Mouse (Mus musculus): Measurements from ENCODE around the gene Ccdc22.

Gene Ccdc22

GRCm38 (mm10) chrX:7604879-7605574 is at the start of gene Ccdc22:
Gene Ccdc22, minus strand, starts transcription at chrX:7605517.
- DNase-seq (ENCODE audit: extremely low read depth, low read depth), result peak; percentile 92

- DNase-seq (ENCODE audit: extremely low read depth, low read depth), result peak; percentile 99
These were observed 43.5 kb upstream of the Ccdc22 start for GRCm38 (mm10) chrX:7648671-7649304.

DNA sequence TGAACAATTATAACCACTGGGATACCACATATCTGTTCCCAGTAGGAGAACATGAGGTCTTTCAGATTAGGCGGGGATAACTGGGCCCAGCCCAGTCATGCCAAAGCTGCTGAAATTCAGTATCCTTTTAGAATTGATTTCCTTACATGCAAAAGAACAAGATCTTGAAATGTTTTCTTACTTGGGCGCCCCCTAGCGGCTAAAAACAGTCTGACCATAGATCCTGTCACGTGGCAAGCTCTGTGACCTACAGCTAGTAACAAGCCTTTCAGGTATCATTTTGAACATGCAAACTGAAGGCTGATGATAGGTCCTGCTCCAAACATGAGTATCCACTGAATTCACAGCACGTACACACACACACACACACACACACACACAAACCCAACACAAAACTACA is 40.0 kb upstream of the Ccdc22 start:
- peak; percentile 72 for DNase-seq (ENCODE audit: extremely low read depth, low read depth)

DNA sequence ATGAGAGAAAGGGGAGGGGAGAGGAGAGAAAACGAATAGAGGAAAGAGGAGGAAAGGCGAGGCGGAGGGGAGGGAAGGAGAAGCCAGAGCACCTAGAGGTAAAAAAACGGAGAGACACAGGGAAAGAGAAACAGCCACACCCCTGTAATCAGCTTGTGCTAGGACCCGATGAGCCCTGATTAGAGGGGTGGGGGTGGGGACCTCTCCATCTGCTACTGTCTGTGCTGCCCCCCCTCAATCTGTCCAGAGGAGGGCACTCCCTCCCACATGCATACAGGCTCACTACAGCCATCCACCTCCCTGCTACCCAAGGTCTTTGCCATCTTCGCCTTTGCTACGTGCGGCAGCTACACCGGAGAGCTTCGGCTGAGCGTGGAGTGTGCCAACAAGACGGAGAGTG is 35.5 kb upstream of the Ccdc22 start:
- DNase-seq (ENCODE audit: extremely low read depth, low read depth), result no peak

GRCm38 (mm10) chrX:7639536-7640325 is 34.4 kb upstream of the Ccdc22 start:
- no peak for DNase-seq (ENCODE audit: extremely low read depth, low read depth)

DNA sequence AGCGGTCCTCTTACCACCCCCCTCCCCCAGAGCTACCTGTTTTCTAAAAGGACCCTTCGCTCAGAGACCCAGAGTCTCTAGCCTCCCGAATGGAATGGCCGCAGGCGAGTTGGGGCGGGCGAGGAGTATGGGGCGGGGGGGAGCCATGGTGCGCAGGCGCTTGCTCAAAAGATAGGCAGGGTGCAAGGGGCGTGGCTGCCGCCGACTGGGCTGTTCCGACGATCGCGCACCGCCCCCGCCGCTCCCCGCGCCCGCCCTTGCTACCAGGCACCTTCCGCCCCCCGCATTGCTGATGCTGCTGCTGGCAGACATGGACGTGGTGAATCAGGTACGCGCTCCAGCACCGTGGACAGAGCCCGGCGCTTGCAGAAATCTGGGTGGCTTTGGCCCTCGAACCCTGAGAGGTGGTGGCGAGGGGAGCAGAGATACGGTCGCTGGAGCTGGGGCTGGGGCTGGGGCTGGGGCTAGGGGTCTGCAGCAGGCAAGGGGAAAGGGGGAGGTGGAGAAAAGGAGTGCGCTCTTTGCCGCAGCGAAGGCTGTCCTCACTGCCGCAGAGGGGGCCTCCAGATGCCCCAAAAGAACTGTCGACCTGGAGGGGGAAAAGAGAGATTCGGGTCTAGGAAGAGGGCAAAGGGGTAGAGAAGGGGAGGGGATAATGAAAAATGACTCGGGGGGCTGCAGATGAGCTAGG is 33.2 kb upstream of the Ccdc22 start, which contains the start of gene Syp:
Gene Syp, plus strand, starts transcription at position 71 of the 691 bp plus-strand sequence.
- DNase-seq (ENCODE audit: extremely low read depth, low read depth), result peak; percentile 71

DNA sequence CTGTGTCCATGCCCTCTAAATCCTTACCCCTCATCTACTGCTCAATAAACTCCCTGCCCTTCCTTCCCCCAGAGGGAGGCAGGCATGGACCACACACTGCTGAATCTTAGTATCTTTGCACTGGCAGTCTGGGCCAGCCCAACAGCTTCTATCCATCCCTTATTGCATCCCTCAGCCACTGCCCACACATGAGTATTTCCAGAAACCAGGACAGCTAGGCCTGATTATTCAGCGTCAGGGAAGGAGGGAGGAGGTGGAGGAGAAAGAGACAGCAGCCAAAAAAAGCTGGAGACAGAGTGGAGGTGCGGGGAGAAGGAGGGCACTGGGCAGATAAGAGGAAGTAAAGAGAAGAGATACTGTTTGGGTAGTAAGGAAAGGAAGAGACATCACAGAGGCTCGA is 29.8 kb upstream of the Ccdc22 start:
- DNase-seq (ENCODE audit: extremely low read depth, low read depth), result no peak

DNA sequence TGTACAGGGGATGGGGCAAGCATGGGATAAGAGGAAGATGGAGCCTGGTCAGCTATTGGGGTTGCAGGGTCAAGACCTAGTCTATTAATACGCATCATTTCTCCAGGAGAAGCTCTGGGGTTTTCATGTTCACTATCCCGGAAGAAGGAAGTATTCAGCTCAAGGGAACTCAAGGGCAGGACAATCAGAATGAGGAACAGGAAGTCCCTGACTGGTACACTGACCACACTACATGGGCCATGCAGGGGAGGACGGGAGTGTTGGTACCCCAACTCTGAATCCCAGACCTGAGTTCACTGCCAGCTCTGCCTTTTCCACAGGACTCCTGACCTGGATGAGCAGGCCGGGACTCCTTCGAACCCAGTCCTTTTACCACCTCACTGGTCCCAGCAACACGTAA is 27.2 kb upstream of the Ccdc22 start:
- no peak for DNase-seq (ENCODE audit: extremely low read depth, low read depth)

GRCm38 (mm10) chrX:7617889-7618551 is 12.7 kb upstream of the Ccdc22 start:
- no peak for DNase-seq (ENCODE audit: extremely low read depth, low read depth)

DNA sequence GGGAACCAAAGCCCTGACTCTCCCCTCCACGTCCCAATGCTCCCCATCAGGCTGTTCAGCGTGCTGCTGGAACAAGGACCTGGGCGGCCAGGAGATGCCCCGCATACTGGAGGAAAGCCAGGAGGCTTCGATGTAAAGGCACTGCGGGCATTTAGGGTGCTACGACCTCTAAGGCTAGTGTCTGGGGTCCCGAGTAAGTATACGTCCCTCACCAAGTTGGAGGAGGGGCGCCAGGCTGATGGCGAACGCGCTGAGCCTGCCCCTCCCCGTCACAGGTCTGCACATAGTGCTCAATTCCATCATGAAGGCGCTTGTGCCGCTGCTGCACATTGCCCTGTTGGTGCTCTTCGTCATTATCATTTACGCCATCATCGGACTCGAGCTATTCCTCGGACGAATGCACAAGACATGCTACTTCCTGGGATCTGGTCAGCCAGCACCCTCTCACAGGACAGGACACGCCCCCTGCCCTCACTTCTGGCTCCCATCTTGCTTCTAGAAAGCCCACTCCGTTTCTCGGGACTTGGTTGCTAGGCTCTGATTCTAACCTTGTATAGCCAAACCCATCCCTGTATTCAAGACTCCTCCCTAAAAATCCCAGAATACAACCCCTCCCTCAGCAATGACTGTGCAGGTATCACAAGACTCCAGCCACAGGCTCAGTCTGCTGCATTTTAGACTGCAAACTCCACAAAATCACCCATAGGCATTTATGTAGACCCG is 5.4 kb upstream of the Ccdc22 start:
- no peak for DNase-seq (ENCODE audit: extremely low read depth, low read depth)

DNA sequence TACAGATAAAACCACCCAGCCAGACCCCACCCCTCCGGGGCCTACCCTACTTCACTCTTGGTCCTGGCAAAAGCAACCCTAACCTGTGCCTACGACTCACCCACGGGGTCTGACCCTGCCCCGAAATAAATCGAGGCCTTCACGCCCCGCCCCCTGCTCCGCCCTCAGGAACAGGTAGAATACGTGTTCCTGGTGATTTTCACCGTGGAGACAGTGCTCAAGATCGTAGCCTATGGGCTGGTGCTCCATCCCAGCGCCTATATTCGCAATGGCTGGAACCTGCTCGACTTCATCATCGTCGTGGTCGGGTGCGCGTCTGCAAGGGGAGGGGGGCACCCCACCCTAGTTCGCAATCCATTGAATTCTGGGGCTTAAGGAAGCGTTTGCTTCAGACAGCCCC is 4.7 kb upstream of the Ccdc22 start:
- DNase-seq (ENCODE audit: extremely low read depth, low read depth), result no peak

DNA sequence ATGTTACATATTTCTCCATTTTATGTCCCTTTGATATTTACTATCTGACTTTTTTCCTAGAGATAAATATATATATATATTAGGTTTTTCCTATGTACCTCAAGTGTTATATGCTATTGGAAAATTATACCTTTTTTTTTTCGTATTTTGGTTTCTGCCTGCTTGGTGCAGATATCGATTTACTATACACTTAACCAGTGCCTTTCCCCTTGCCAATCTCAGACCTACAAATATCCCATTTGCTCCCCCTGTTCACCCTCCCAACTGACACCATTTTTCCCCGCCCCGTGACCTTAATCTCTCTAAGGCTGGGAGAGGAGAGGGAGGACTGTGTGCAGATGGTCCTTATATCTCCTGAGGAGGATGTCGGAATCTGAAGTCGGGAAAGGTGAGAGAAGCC is 1.5 kb upstream of the Ccdc22 start, which contains the start of gene Cacna1f:
Gene Cacna1f, plus strand, starts transcription at position 301 of the 400 bp plus-strand sequence.
- DNase-seq (ENCODE audit: extremely low read depth, low read depth), result no peak

DNA sequence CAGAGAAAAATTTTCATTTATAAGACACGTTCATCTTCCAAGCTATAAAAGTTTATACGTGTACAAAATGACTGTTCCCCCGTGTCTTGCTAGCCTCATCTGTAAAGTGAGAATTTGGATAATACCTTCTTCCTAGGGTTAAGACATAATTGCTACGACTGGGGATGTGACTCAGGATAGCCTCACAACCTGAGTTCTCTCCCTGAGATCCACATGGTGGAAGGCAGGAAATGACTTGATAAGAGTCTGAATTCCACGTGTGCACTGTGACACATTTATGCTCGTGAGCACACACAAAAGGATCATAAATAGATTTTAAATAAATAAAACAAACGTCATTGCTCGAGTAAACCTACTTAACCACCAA is 241 bp upstream of the Ccdc22 start:
- no peak for DNase-seq (ENCODE audit: extremely low read depth, low read depth)

- DNase-seq (ENCODE audit: extremely low read depth, low read depth), result no peak
These were observed 1.3 kb downstream of the Ccdc22 start for GRCm38 (mm10) chrX:7604004-7604403.

- no peak for DNase-seq (ENCODE audit: extremely low read depth, low read depth)
These were observed 9.9 kb downstream of the Ccdc22 start for GRCm38 (mm10) chrX:7595371-7595770.

DNA sequence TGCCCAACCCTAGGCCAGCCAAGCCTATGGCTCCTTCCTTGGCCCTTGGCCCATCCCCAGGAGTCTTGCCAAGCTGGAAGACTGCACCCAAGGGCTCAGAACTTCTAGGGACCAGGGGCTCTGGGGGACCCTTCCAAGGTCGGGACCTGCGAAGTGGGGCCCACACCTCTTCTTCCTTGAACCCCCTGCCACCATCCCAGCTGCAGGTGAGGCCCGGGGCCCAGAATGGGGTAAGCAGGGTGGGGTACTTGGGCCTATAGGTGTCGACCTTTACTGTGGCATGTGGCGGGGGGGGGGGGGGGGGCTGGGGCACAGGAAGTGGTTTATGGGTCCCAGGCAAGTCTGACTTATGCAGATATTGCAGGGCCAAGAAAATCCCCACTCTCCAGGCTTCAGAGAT is 19.0 kb downstream of the Ccdc22 start:
- no peak for DNase-seq (ENCODE audit: extremely low read depth, low read depth)

DNA sequence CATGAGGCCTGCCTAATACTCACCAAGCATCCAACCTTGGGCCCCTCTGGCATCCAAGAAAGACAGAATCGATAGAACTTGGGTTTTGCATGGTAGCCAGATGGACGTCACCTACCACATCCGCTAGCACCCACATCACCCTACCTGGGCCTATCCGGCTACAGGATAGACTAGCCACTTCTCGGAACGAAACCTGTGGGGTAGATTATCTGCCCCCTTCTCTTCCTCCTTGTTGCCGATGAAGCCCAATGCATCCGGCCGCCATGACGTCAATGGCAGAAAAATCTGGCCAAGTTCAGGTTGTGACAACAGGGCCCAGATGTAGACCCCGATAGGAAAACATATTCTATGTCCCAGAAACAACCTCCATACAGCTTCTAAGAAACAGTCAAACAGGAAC is 21.4 kb downstream of the Ccdc22 start:
- DNase-seq (ENCODE audit: extremely low read depth, low read depth), result no peak

GRCm38 (mm10) chrX:7581151-7581550 is 24.2 kb downstream of the Ccdc22 start:
- DNase-seq (ENCODE audit: extremely low read depth, low read depth), result no peak

DNA sequence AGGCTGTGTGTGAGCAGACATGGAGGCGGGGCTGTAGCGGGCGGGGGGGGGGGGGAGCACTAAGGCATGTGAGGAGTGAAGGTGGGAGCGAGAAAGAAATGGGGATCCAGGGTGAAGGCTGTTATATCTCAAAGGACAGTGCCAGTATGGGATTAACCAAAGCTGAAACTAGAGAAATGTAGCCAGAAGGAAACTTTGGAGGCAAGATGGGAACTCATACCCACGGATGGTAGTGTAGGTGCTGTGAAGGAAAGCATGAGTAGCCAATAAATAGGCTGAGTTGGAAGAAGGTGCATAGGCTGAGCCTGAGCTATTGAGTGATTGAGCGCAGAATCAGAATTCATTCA is 30.5 kb downstream of the Ccdc22 start:
- no peak for DNase-seq (ENCODE audit: extremely low read depth, low read depth)

GRCm38 (mm10) chrX:7574087-7574884 is 31.0 kb downstream of the Ccdc22 start, which contains the start of gene Ppp1r3f:
Gene Ppp1r3f, minus strand, starts transcription at chrX:7574283.
- peak; percentile 99 for DNase-seq (ENCODE audit: extremely low read depth, low read depth)

Data from MEL-GATA-1-ER (cell line).